9 mouse cellular contexts compared by ENCODE assay signal in genomic region chr1:171085718-171086117, GRCm38 (mm10). TPM values are rescaled to one million over a fixed set of nuclear protein-coding genes. Genes with fewer than 3 reads are reported as not detected.
DNase-seq lines count a peak whose midpoint lies in the region; ATAC-seq and TF ChIP-seq lines count a peak whose summit lies in the region.
"Had no signal": no experiment of that assay in that cellular context is flagged by ENCODE, and none has a peak within 500 bp of the region (broad histone marks: within the 10 kb centered on the region; RNA-seq: fewer than 3 reads in every experiment).

No protein-coding gene starts in this region.

- peaks cover 3% of the 10 kb centered on the region; the same call in 1 of the 2 replicates for H3K4me1 ChIP-seq in liver, embryonic 11.5 days (replicated peaks; ENCODE audit: control insufficient read depth, insufficient read depth, low read length)
- no peaks in the 10 kb centered on the region for H3K4me1 ChIP-seq in forebrain, embryonic 11.5 days (replicated peaks; ENCODE audit: control insufficient read depth, insufficient read depth, low read length)
- no peaks in the 10 kb centered on the region for H3K4me1 ChIP-seq in limb, embryonic 14.5 days (ENCODE audit: control insufficient read depth, insufficient read depth, low read length)
- peaks cover 5% of the 10 kb centered on the region; the same call in 1 of the 2 replicates for H3K4me1 ChIP-seq in small intestine, adult 2 months (ENCODE audit: control insufficient read depth, insufficient read depth, insufficient read length, low read length)

- H3K9ac ChIP-seq in liver, embryonic 11.5 days (ENCODE audit: low read depth, low read length): peak overlapping the region; percentile 50; the same call in 1 of the 2 replicates
- peak overlapping the region; percentile 62 for H3K9ac ChIP-seq in forebrain, embryonic 11.5 days (ENCODE audit: low read length)
- H3K9ac ChIP-seq in limb, embryonic 14.5 days (ENCODE audit: low read depth, low read length, severe bottlenecking): 0 out of 2 replicates have a peak overlapping the region, but pooled peaks have one; percentile 31

- H3K4me2 ChIP-seq in liver, embryonic 11.5 days: peak overlapping the region; percentile 82
- peak overlapping the region; percentile 81 for H3K4me2 ChIP-seq in forebrain, embryonic 11.5 days (ENCODE audit: low read depth, low read length, severe bottlenecking)
- peak overlapping the region; percentile 63 for H3K4me2 ChIP-seq in limb, embryonic 14.5 days (replicated peaks; ENCODE audit: low read depth, low read length, severe bottlenecking)

- no peak for ATAC-seq in liver, embryonic 11.5 days (replicated peaks; ENCODE audit: low FRiP score)
- ATAC-seq in forebrain, embryonic 11.5 days (replicated peaks; ENCODE audit: low FRiP score): no peak
- ATAC-seq in limb, embryonic 14.5 days (ENCODE audit: low FRiP score, low read depth): no peak
- ATAC-seq: Patski had no signal

- TF ChIP-seq CTCF in small intestine, adult 2 months (IDR thresholded peaks at IDR 0.05; ENCODE audit: extremely low read depth, insufficient read length, insufficient replicate concordance, low read depth, low read length): no peak

- TF ChIP-seq POLR2A in limb, embryonic 14.5 days (IDR thresholded peaks at IDR 0.05; ENCODE audit: borderline replicate concordance, extremely low read depth, insufficient read depth, insufficient read length): no peak
- TF ChIP-seq POLR2A in small intestine, adult 2 months (IDR thresholded peaks at IDR 0.05; ENCODE audit: low read depth, low read length): no peak

- peak; percentile 51 for DNase-seq in liver, embryonic 11.5 days (ENCODE audit: low spot score)
- no peak for DNase-seq in liver
- peak; percentile 72 for DNase-seq in forebrain, embryonic 11.5 days (ENCODE audit: low spot score)
- peak; percentile 2 for DNase-seq in limb, embryonic 14.5 days (ENCODE audit: low spot score)
- no peak for DNase-seq in testis, postnatal 10 days (ENCODE audit: low spot score)
- DNase-seq in c-Kit-positive CD71-positive TER-119-positive erythroid progenitor cells, embryonic 14.5 days (ENCODE audit: low spot score): no peak
- DNase-seq in kidney, postnatal 14 days: no peak

- WGBS in liver, embryonic 11.5 days: 1% methylated on average over 26 of the region's 26 CpGs
- under 1% methylated on average over 26 of the region's 26 CpGs for WGBS in forebrain, embryonic 11.5 days
- WGBS in limb, embryonic 14.5 days: under 1% methylated on average over 25 of the region's 26 CpGs
- under 1% methylated on average over 26 of the region's 26 CpGs for WGBS in small intestine, adult 2 months

- H3K27ac ChIP-seq in liver, embryonic 11.5 days (ENCODE audit: low read depth, low read length): no peak overlapping the region
- no peak overlapping the region for H3K27ac ChIP-seq in forebrain, embryonic 11.5 days (ENCODE audit: low read depth, low read length)
- no peak overlapping the region for H3K27ac ChIP-seq in limb, embryonic 14.5 days (replicated peaks; ENCODE audit: low read depth, low read length)
- H3K27ac ChIP-seq in small intestine, adult 2 months (ENCODE audit: insufficient read depth, low read depth, low read length): no peak overlapping the region

- H3K9me3 ChIP-seq in liver, embryonic 11.5 days (ENCODE audit: control insufficient read depth, low read length): no peaks in the 10 kb centered on the region
- H3K9me3 ChIP-seq in forebrain, embryonic 11.5 days (ENCODE audit: control insufficient read depth, low read length): no peaks in the 10 kb centered on the region
- no peaks in the 10 kb centered on the region for H3K9me3 ChIP-seq in limb, embryonic 14.5 days (ENCODE audit: control insufficient read depth, low read length)

- H3K36me3 ChIP-seq in liver, embryonic 11.5 days (ENCODE audit: control insufficient read depth, insufficient read depth, low read length): no peaks in the 10 kb centered on the region
- no peaks in the 10 kb centered on the region for H3K36me3 ChIP-seq in forebrain, embryonic 11.5 days (ENCODE audit: control insufficient read depth, insufficient read depth, low read length)
- H3K36me3 ChIP-seq in limb, embryonic 14.5 days (ENCODE audit: control insufficient read depth, insufficient read depth, low read length): no peaks in the 10 kb centered on the region
- H3K36me3 ChIP-seq in small intestine, adult 2 months (ENCODE audit: control insufficient read depth, insufficient read depth, low read length): no peaks in the 10 kb centered on the region

- peaks cover 15% of the 10 kb centered on the region for H3K27me3 ChIP-seq in liver, embryonic 11.5 days (replicated peaks; ENCODE audit: control insufficient read depth, insufficient read depth, low read length)
- peaks cover 9% of the 10 kb centered on the region for H3K27me3 ChIP-seq in forebrain, embryonic 11.5 days (ENCODE audit: control insufficient read depth, insufficient read depth, low read length)
- peaks cover 19% of the 10 kb centered on the region for H3K27me3 ChIP-seq in limb, embryonic 14.5 days (ENCODE audit: control insufficient read depth, insufficient read depth, low read length)
- peaks cover 6% of the 10 kb centered on the region for H3K27me3 ChIP-seq in small intestine, adult 2 months (ENCODE audit: control insufficient read depth, insufficient read depth, low read length)
- H3K27me3 ChIP-seq: Patski had no signal

- H3K4me3 ChIP-seq in liver, embryonic 11.5 days (ENCODE audit: low read depth, low read length): peak overlapping the region; percentile 50
- peak overlapping the region; percentile 48 for H3K4me3 ChIP-seq in forebrain, embryonic 11.5 days (ENCODE audit: low read depth, low read length)
- H3K4me3 ChIP-seq in limb, embryonic 14.5 days (replicated peaks; ENCODE audit: low read length): peak overlapping the region; percentile 42
- H3K4me3 ChIP-seq in small intestine, adult 2 months (ENCODE audit: low read depth, low read length): peak overlapping the region; percentile 55

RNA-seq across cellular contexts. Expression of gene Fcgr3, which starts 21.0 kb away (rescaled TPM):
- polyA plus RNA-seq in liver, embryonic 11.5 days (2014; fragmentation: Nextera tagmentation; extraction: Ambion mirVana): 28.7 and 29.8 TPM in 2 replicates
- 4.3 TPM in 2 replicates for polyA plus RNA-seq in forebrain, embryonic 11.5 days (2014; fragmentation: Nextera tagmentation; extraction: Ambion mirVana)
- polyA plus RNA-seq in limb, embryonic 14.5 days (2012; rRNA removed): 12.8 and 13.7 TPM in 2 replicates
- 17.6 and 19.7 TPM in 2 replicates for polyA plus RNA-seq in limb, embryonic 14.5 days (2014; fragmentation: Nextera tagmentation; extraction: Ambion mirVana)
- polyA plus RNA-seq in small intestine, adult 2 months (2012; rRNA removed): 4.9 and 6.7 TPM in 2 replicates

RNA-seq across cellular contexts. Expression of gene Cfap126, which starts 28.0 kb away (rescaled TPM):
- polyA plus RNA-seq in liver, embryonic 11.5 days (2014; fragmentation: Nextera tagmentation; extraction: Ambion mirVana): 1.4 and 2.2 TPM in 2 replicates
- 1.5 and 2.9 TPM in 2 replicates for polyA plus RNA-seq in forebrain, embryonic 11.5 days (2014; fragmentation: Nextera tagmentation; extraction: Ambion mirVana)
- polyA plus RNA-seq in limb, embryonic 14.5 days (2012; rRNA removed): 2.1 and 2.7 TPM in 2 replicates
- polyA plus RNA-seq in limb, embryonic 14.5 days (2014; fragmentation: Nextera tagmentation; extraction: Ambion mirVana): 1.1 and 1.3 TPM in 2 replicates
- polyA plus RNA-seq in small intestine, adult 2 months (2012; rRNA removed): 0.96 and 1.2 TPM in 2 replicates

Comparison
In these comparisons a context has a peak if more than half of its experiments do, and no peak if none do; other contexts are left out.
1. DNase-seq: peak in liver, embryonic 11.5 days (single experiment), forebrain, embryonic 11.5 days (single experiment) and limb, embryonic 14.5 days (single experiment); none in liver (single experiment), testis, postnatal 10 days (single experiment), c-Kit-positive CD71-positive TER-119-positive erythroid progenitor cells, embryonic 14.5 days (single experiment) and kidney, postnatal 14 days (single experiment).
2. Peak in every context shown above with its lines, with median percentiles within 50 percentile points of each other: H3K4me2 ChIP-seq, H3K4me3 ChIP-seq and H3K9ac ChIP-seq.